Mouse (Mus musculus): ENCODE measurements around the gene Olfr1382. TPM values are rescaled to one million over a fixed set of nuclear protein-coding genes. Genes with fewer than 3 reads are reported as not detected.
A peak's percentile ranks its signal among the peaks of the same experiment; 100 is the strongest.
"Not testable (repeated sequence)": the region's sequence is repeated elsewhere in the genome, so short reads cannot be mapped to it uniquely, and the experiment has no call there.

The Olfr1382 gene
- not detected in 2 replicates for total RNA-seq (2017)

DNA sequence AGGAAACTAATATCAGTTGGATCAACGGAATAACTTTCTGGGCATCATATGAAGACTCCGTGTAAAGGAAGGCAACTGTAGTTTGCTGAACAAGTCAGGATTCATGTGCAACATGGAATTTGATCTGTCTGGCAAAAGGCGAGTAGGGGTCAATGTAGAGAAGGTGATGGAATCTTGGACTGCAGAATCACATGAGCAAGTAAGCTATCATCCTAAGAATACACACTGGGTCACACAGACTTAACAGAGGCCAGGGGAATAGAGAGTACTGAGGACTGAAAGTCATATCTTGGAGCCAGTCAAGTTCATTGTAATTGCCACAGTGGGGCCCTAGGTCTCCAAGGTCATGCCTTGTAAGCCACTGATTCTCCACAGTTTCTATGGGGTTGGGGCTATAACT lies at the start of gene Olfr1382:
Gene Olfr1382, plus strand, starts transcription at position 301 of the 400 bp plus-strand sequence.
- no peak for ATAC-seq (replicated peaks; ENCODE audit: low read depth, poor library complexity, severe bottlenecking)

- no peak for ATAC-seq (replicated peaks; ENCODE audit: low read depth, poor library complexity, severe bottlenecking)
Measured at GRCm38 (mm10) chr11:49485973-49486372, 42.1 kb upstream of the Olfr1382 start.

DNA sequence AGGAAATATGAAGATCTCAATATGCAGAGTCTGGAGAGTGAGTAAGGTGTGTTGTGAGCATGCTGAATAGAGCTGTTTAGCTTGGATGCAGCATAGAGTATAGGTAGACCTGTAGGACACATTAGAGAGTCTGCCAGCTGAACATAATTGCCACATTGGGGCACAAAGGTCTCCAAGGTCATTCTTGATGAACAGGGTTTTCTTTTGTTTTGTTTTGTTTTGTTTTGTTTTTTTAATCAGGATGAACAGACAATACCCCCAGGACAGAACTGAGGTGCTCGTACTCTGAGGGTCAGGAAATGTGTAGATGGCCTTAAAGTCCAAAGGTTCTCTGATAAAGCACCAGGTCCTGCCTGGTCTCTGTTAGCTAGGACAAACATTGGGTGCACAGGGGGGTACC lies 39.3 kb upstream of the Olfr1382 start, which contains the start of gene Olfr1385:
Gene Olfr1385, plus strand, starts transcription at position 301 of the 400 bp plus-strand sequence.
- not testable (repeated sequence) for ATAC-seq (replicated peaks; ENCODE audit: low read depth, poor library complexity, severe bottlenecking)

DNA sequence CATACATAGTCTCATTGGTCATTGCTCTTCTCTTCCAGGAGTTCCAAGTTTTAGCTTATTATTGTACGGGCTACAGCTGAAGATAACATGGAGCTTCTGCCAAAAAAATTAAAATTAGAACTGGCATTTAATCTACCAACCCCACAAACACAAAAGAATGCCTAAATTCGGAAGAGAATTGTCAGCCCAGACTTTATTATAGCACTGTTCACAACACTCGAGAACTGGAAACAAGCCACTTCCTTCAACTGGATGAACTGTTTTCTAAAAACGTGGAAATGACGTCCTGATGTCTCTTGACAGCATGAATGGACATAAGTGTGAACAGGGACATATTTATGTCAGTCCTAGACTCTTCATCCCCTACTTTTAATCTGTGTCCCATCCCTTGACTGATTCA lies 10.0 kb upstream of the Olfr1382 start:
- ATAC-seq (replicated peaks; ENCODE audit: low read depth, poor library complexity, severe bottlenecking): no peak

- no peak for ATAC-seq (replicated peaks; ENCODE audit: low read depth, poor library complexity, severe bottlenecking)
Measured at GRCm38 (mm10) chr11:49519348-49519747, 8.7 kb upstream of the Olfr1382 start, which contains the start of gene Olfr1383. Gene Olfr1383, plus strand, starts transcription at chr11:49519648.

DNA sequence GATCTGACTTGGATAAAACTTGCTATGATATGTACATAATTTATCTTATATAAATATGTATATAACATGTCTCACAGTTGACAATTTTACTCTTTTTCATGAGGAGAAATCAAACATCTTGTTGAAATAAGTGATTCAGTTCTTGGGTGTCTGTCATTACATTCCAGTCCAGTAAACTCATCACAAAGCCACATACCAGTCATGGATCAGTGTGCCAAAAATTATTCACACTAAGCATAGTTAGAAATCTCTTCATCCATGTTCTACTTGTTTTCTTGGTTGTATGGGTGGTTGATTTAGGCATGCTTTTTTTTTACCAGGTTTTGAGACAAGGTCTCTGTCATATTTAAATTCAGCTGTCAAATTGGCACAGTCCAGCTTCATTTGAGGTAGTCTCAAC lies 4.7 kb downstream of the Olfr1382 start:
- ATAC-seq (replicated peaks; ENCODE audit: low read depth, poor library complexity, severe bottlenecking): no peak

DNA sequence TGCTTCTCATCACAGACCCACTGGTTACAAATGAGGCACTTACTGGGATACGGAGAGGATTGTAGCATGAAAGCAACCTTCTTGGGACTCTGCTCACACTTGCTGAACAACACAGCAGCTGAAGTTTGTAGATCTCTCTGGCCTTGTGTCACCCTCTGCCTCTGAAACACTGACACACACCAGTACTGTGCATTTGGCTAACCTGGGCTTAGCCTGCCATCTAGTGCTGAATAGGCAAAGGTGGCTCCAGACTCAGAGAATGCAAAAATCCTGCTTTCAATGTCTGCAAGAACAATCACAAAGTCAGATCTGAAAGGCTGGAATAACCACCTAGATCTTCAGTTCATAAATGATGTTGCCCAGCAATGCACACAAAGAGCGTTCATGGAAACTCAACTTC lies 8.6 kb downstream of the Olfr1382 start:
- ATAC-seq (replicated peaks; ENCODE audit: low read depth, poor library complexity, severe bottlenecking): peak; percentile 74; the same call in 1 of the 2 replicates

- not testable (repeated sequence) for ATAC-seq (replicated peaks; ENCODE audit: low read depth, poor library complexity, severe bottlenecking)
Measured at GRCm38 (mm10) chr11:49543149-49543548, 15.1 kb downstream of the Olfr1382 start, which contains the start of gene Olfr1381. Gene Olfr1381, plus strand, starts transcription at chr11:49543449.

DNA sequence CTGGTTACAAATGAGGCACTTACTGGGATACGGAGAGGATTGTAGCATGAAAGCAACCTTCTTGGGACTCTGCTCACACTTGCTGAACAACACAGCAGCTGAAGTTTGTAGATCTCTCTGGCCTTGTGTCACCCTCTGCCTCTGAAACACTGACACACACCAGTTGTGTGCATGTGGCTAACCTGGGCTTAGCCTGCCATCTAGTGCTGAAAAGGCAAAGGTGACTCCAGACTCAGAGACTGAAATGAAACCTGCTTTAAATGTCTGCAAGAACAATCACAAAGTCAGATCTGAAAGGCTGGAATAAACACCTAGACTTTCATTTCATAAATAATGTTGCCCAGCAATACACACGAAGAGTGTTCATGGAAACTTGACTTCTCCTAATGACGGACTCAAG lies 26.0 kb downstream of the Olfr1382 start:
- peak; percentile 69; the same call in 1 of the 2 replicates for ATAC-seq (replicated peaks; ENCODE audit: low read depth, poor library complexity, severe bottlenecking)

- not testable (repeated sequence) for ATAC-seq (replicated peaks; ENCODE audit: low read depth, poor library complexity, severe bottlenecking)
Measured at GRCm38 (mm10) chr11:49556578-49556977, 28.5 kb downstream of the Olfr1382 start, which contains the start of gene Olfr1380. Gene Olfr1380, plus strand, starts transcription at chr11:49556878.

- not testable (repeated sequence) for ATAC-seq (replicated peaks; ENCODE audit: low read depth, poor library complexity, severe bottlenecking)
Measured at GRCm38 (mm10) chr11:49575054-49575453, 47.0 kb downstream of the Olfr1382 start.

DNA sequence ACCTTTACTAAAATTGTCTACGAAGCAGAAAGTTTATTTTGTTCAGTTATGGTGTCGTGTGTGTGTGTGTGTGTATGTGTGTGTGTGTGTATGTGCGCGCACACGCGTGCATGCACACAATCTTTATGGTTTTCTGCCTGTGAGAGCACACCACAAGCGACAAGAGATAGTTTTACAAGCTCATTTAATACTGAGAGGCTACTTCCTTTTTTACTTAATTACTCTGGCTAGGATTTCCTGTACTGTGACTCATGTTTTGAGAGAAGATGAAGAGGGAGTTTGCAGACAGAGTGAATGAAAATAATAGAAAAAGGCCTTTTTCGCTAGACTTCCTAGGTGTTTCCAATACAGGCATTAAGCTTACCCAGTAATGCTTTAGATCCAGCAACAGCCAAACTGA lies 52.4 kb downstream of the Olfr1382 start:
- ATAC-seq (replicated peaks; ENCODE audit: low read depth, poor library complexity, severe bottlenecking): peak; percentile 80

Other genes starting within 250 kb of the Olfr1382 start
- gene Olfr1393, start 249.9 kb upstream of the Olfr1382 start, total RNA-seq (2017): not detected in 2 replicates
- not detected in 2 replicates for gene Olfr1392, start 243.0 kb upstream of the Olfr1382 start, total RNA-seq (2017)
- not detected in 2 replicates for gene Olfr10, start 223.5 kb upstream of the Olfr1382 start, total RNA-seq (2017)
- not detected in 2 replicates for gene Olfr1391, start 205.5 kb upstream of the Olfr1382 start, total RNA-seq (2017)
- gene Olfr1390, start 193.1 kb upstream of the Olfr1382 start, total RNA-seq (2017): not detected in 2 replicates
- not detected in 2 replicates for gene Olfr1389, start 105.2 kb upstream of the Olfr1382 start, total RNA-seq (2017)
- gene Olfr1388, start 91.6 kb upstream of the Olfr1382 start, total RNA-seq (2017): 0.05 and 0.37 TPM in 2 replicates
- gene Olfr1387, start 72.9 kb upstream of the Olfr1382 start, total RNA-seq (2017): not detected in 2 replicates
- not detected in 2 replicates for gene Olfr1386, start 63.2 kb upstream of the Olfr1382 start, total RNA-seq (2017)
- not detected in 2 replicates for gene Olfr1385, start 39.2 kb upstream of the Olfr1382 start, total RNA-seq (2017)
- not detected in 2 replicates for gene Olfr1384, start 21.5 kb upstream of the Olfr1382 start, total RNA-seq (2017)
- gene Olfr1383, start 8.6 kb upstream of the Olfr1382 start, total RNA-seq (2017): not detected in 2 replicates
- gene Olfr1381, start 15.2 kb downstream of the Olfr1382 start, total RNA-seq (2017): not detected in 2 replicates
- gene Olfr1380, start 28.6 kb downstream of the Olfr1382 start, total RNA-seq (2017): not detected in 2 replicates
- 0.09 TPM in 1 of 2 replicates, not detected in the other for gene Flt4, start 81.0 kb downstream of the Olfr1382 start, total RNA-seq (2017)
- gene Scgb3a1, start 135.4 kb downstream of the Olfr1382 start, total RNA-seq (2017): not detected in 2 replicates
- gene Cnot6, start 184.5 kb downstream of the Olfr1382 start, total RNA-seq (2017): 96.7 and 119 TPM in 2 replicates

All from common myeloid progenitor, adult 5-6 weeks (primary cell).